Mouse (Mus musculus) CH12.LX (cell line): Measurements from ENCODE around the gene Ctnna3. TPM values are rescaled to one million over a fixed set of nuclear protein-coding genes. Genes with fewer than 3 reads are reported as not detected.

Source experiments
- DNase-seq: peaks from one replicate; pipeline ENCODE4 v3.0.0-alpha.2; 2013; ENCODE audit errors: extremely low read depth
- H3K27ac ChIP-seq: 2 replicates; pipeline ENCODE4 v1.5.1; 2012; ENCODE audit warnings: low read depth, mild to moderate bottlenecking, control low read depth, moderate library complexity; ENCODE audit not compliant: insufficient read depth
- H3K27me3 ChIP-seq: replicated peaks from 2 replicates; pipeline ENCODE3; 2012; ENCODE audit warnings: inconsistent platforms
- H3K36me3 ChIP-seq, 2 experiments: replicated peaks in 1 of 2; 2 replicates each; pipeline versions ENCODE3 to v1.6.1; 2012; ENCODE audit warnings: inconsistent platforms in 1 of 2, low read length in 1 of 2, mild to moderate bottlenecking in 1 of 2, mixed read lengths in 1 of 2, moderate library complexity in 1 of 2; ENCODE audit not compliant: control insufficient read depth in 1 of 2, insufficient read depth in 1 of 2
- H3K4me1 ChIP-seq, 2 experiments: 2 replicates each; pipeline ENCODE4 v1.6.1; 2012; ENCODE audit warnings: inconsistent platforms in 1 of 2, moderate library complexity in 1 of 2; ENCODE audit not compliant: insufficient read depth in 2 of 2, control insufficient read depth in 1 of 2
- H3K4me2 ChIP-seq: 2 replicates; pipeline ENCODE4 v1.6.1; 2012; ENCODE audit warnings: low read depth, mild to moderate bottlenecking, control low read depth; ENCODE audit not compliant: poor library complexity, insufficient read depth, severe bottlenecking
- H3K4me3 ChIP-seq, 3 experiments: fragments of 150-350 bp in 1 of 3; sonication (generic) in 1 of 3; replicated peaks in 1 of 3; 2 replicates each; pipeline versions ENCODE3 to v1.5.1; 2011 to 2012; ENCODE audit warnings: low read depth in 2 of 3, low read length in 2 of 3, mild to moderate bottlenecking in 2 of 3, moderate library complexity in 2 of 3, control low read depth in 1 of 3, improper control_type of control experiment in 1 of 3, inconsistent platforms in 1 of 3, mixed read lengths in 1 of 3; ENCODE audit not compliant: poor library complexity in 1 of 3
- H3K79me2 ChIP-seq: replicated peaks from 2 replicates; pipeline ENCODE4 v1.6.1; 2012; ENCODE audit warnings: mild to moderate bottlenecking, moderate library complexity; ENCODE audit not compliant: control insufficient read depth, poor library complexity, insufficient read depth, severe bottlenecking; ENCODE audit errors: extremely low read depth
- H3K9ac ChIP-seq: 2 replicates; pipeline ENCODE4 v1.6.1; 2012; ENCODE audit warnings: low read depth, mild to moderate bottlenecking, control low read depth, moderate library complexity; ENCODE audit not compliant: insufficient read depth
- H3K9me3 ChIP-seq: replicated peaks from 2 replicates; pipeline ENCODE3; 2012; ENCODE audit warnings: low read length, inconsistent platforms, mixed read lengths
- BHLHE40 ChIP-seq: IDR thresholded peaks from 2 replicates; pipeline ENCODE4 v1.6.1; 2011; ENCODE audit warnings: mild to moderate bottlenecking, low read depth, low read length, improper control_type of control experiment
- CHD2 ChIP-seq: IDR thresholded peaks from 2 replicates; pipeline ENCODE4 v1.6.1; 2011; ENCODE audit warnings: low read length, improper control_type of control experiment
- E2F4 ChIP-seq: IDR thresholded peaks from 2 replicates; pipeline ENCODE4 v1.6.1; 2011; ENCODE audit warnings: low read depth, low read length, improper control_type of control experiment; ENCODE audit not compliant: insufficient replicate concordance
- EP300 ChIP-seq: IDR thresholded peaks from 2 replicates; pipeline ENCODE4 v1.6.1; 2011; ENCODE audit warnings: low read length, improper control_type of control experiment
- GABPA ChIP-seq: IDR thresholded peaks from 2 replicates; pipeline ENCODE4 v1.6.1; 2012; ENCODE audit warnings: low read depth, low read length, improper control_type of control experiment, inconsistent platforms; ENCODE audit not compliant: insufficient replicate concordance
- HCFC1 ChIP-seq: IDR thresholded peaks from 2 replicates; pipeline ENCODE4 v1.6.1; 2012; ENCODE audit warnings: low read depth, mild to moderate bottlenecking, inconsistent platforms, low read length, improper control_type of control experiment
- IRF4 ChIP-seq: IDR thresholded peaks from 2 replicates; pipeline ENCODE4 v1.6.1; 2014; ENCODE audit warnings: low read depth, mild to moderate bottlenecking, inconsistent platforms, low read length, improper control_type of control experiment
- JUN ChIP-seq: IDR thresholded peaks from 2 replicates; pipeline ENCODE4 v1.6.1; 2011; ENCODE audit warnings: low read depth, mild to moderate bottlenecking, low read length, improper control_type of control experiment, moderate library complexity; ENCODE audit not compliant: insufficient read depth
- JUND ChIP-seq: conservative IDR thresholded peaks from 2 replicates; pipeline ENCODE4 v1.6.1; 2011; ENCODE audit warnings: low read depth, low read length, improper control_type of control experiment
- MAFK ChIP-seq: IDR thresholded peaks from 2 replicates; pipeline ENCODE4 v1.6.1; 2011; ENCODE audit warnings: low read length, improper control_type of control experiment; ENCODE audit not compliant: insufficient replicate concordance
- NELFE ChIP-seq: IDR thresholded peaks from 2 replicates; pipeline ENCODE4 v1.6.1; 2011; ENCODE audit warnings: low read depth, low read length, improper control_type of control experiment
- NRF1 ChIP-seq: IDR thresholded peaks from 2 replicates; pipeline ENCODE4 v1.6.1; 2014; ENCODE audit warnings: low read depth, mild to moderate bottlenecking, inconsistent platforms, low read length, improper control_type of control experiment, moderate library complexity
- PAX5 ChIP-seq: IDR thresholded peaks from 2 replicates; pipeline ENCODE4 v1.6.1; 2012; ENCODE audit warnings: low read length, inconsistent platforms, mixed read lengths
- POLR2A ChIP-seq: IDR thresholded peaks from 2 replicates; pipeline ENCODE4 v1.6.1; 2011; ENCODE audit warnings: low read depth, mild to moderate bottlenecking, improper control_type of control experiment, low read length
- POLR2AphosphoS2 ChIP-seq: IDR thresholded peaks from 2 replicates; pipeline ENCODE4 v1.6.1; 2011; ENCODE audit warnings: low read depth, low read length, improper control_type of control experiment
- SIN3A ChIP-seq: IDR thresholded peaks from 2 replicates; pipeline ENCODE4 v1.6.1; 2012; ENCODE audit warnings: low read length, improper control_type of control experiment, inconsistent platforms
- SMC3 ChIP-seq: IDR thresholded peaks from 2 replicates; pipeline ENCODE4 v1.6.1; 2011; ENCODE audit warnings: low read depth, low read length, improper control_type of control experiment
- TBP ChIP-seq: conservative IDR thresholded peaks from 2 replicates; pipeline ENCODE4 v1.6.1; 2011; ENCODE audit warnings: low read depth, low read length, improper control_type of control experiment
- TCF12 ChIP-seq: IDR thresholded peaks from 2 replicates; pipeline ENCODE4 v1.6.1; 2014; ENCODE audit warnings: low read depth, mild to moderate bottlenecking, inconsistent platforms, low read length, improper control_type of control experiment
- USF2 ChIP-seq: conservative IDR thresholded peaks from 2 replicates; pipeline ENCODE4 v1.6.1; 2011; ENCODE audit warnings: low read depth, low read length, improper control_type of control experiment
- ZNF384 ChIP-seq: IDR thresholded peaks from 2 replicates; pipeline ENCODE4 v1.6.1; 2012; ENCODE audit warnings: low read depth, low read length, improper control_type of control experiment, inconsistent platforms
- dilution Hi-C: fragments of 300-500 bp; cut with MboI; formaldehyde crosslinking; loops from 2 replicates; pipeline ENCODE4 v1.14.3; 2020; ENCODE audit warnings: low sequenced_read_pairs; ENCODE audit not compliant: extremely low pct_unique_long_range_greater_than_20kb, extremely low pct_ligation_motif_present
- in situ Hi-C: fragments of 300-500 bp; cut with MboI; formaldehyde crosslinking; loops from 3 replicates; pipeline ENCODE4 v1.14.3; 2019; ENCODE audit warnings: low sequenced_read_pairs, low pct_ligation_motif_present, low pct_unique_long_range_greater_than_20kb, mixed read lengths
- polyA plus RNA-seq: library from polyadenylated mRNA; unstranded; fragments of >175 nt; gene quantifications from 2 replicates; pipeline ENCODE4 v1.2.1, GENCODE M21; 2012; ENCODE audit warnings: low read depth; ENCODE audit not compliant: insufficient read length
- total RNA-seq, 2 experiments: library from RNA; depleted of rRNA; stranded (reverse); fragments of 300-350 nt in 1 of 2; fragments of >200 nt in 1 of 2; gene quantifications; 2 replicates each; pipeline ENCODE4 v1.2.3; 2012 to 2014

Ctnna3 gene
- total and polyA plus RNA-seq, 3 experiments: 0.09 TPM; not detected in 2

DNA sequence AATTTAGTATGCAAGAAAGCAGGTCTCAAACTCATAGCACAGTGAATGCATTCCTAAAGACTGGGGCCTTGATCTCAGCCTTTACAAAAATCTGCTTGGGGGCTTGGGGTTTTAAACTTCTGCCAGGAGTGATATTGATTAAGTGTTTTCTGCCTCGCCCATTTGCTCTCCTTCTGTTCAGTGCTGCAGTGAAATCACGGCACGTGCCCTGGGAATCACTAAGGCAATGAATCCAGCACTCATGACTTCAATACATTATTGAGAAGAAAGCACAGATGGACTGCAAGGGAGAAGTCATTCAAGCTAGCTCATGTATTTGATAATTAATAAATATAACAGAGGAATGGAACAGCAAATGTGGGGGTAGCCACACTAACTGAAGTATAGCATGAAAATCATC lies 515.6 kb downstream of the Ctnna3 start:
- in situ Hi-C loops (no loop called here), dilution Hi-C loops (no loop called here)
- no peak overlapping the region for H3K4me2 ChIP-seq

DNA sequence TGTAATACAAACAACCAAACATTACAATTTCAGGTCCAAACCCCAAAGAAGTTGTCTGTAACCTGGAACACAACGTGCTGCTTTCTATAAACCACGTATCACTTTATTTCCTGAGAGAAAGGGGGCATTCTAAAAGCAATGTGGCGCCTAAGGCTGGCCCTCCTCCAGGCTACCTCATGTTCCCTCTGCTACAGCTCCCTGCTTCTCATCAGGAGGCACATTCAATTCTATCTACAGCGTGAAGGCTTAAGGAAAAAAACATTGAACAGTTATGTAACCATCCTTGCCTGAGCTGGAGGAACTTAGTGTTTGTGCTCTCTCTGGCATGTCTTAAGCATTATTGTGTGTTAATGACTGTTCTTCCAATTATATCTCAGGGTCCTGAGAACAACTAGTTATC lies 517.4 kb downstream of the Ctnna3 start:
- in situ Hi-C loops: no loop called here
- Histone ChIP-seq H3K4me3 (no peak overlapping the region), H3K27me3 (no peaks in the 10 kb centered on the region), H3K9me3 (peaks cover 57% of the 10 kb centered on the region), H3K79me2 (no peaks in the 10 kb centered on the region), H3K4me1 (no peaks in the 10 kb centered on the region), H3K27ac (no peak overlapping the region), H3K36me3 (no peaks in the 10 kb centered on the region), H3K9ac (no peak overlapping the region), H3K4me2 (no peak overlapping the region)
- no peak for DNase-seq
- TF ChIP-seq JUN: no peak
- TF ChIP-seq ZNF384: no peak
- TF ChIP-seq EP300: no peak
- no peak for TF ChIP-seq GABPA
- no peak for TF ChIP-seq BHLHE40
- TF ChIP-seq E2F4: no peak
- TF ChIP-seq USF2: no peak
- no peak for TF ChIP-seq SIN3A
- no peak for TF ChIP-seq NELFE
- no peak for TF ChIP-seq NRF1
- TF ChIP-seq TCF12: no peak
- TF ChIP-seq MAFK: no peak
- TF ChIP-seq POLR2A: no peak
- TF ChIP-seq PAX5: no peak
- TF ChIP-seq IRF4: no peak
- dilution Hi-C loops: no loop called here

More for the DNA sequence above, 515.6 kb downstream of the Ctnna3 start:
- no peaks in the 10 kb centered on the region for H3K79me2 ChIP-seq
- H3K36me3 ChIP-seq: no peaks in the 10 kb centered on the region
- H3K27ac ChIP-seq: no peak overlapping the region
- TF ChIP-seq POLR2AphosphoS2 (no peak), E2F4 (no peak), NELFE (no peak), SIN3A (no peak), USF2 (no peak), NRF1 (no peak), ZNF384 (no peak), SMC3 (no peak), HCFC1 (no peak), TCF12 (no peak), EP300 (no peak), CHD2 (no peak), JUND (no peak), TBP (no peak)
- H3K9ac ChIP-seq: no peak overlapping the region
- H3K4me3 ChIP-seq: no peak overlapping the region
- DNase-seq: no peak
- peaks cover 57% of the 10 kb centered on the region for H3K9me3 ChIP-seq
- no peaks in the 10 kb centered on the region for H3K27me3 ChIP-seq
- H3K4me1 ChIP-seq: no peaks in the 10 kb centered on the region
